Mouse (Mus musculus): ENCODE data around the gene Lsamp. TPM values are rescaled to one million over a fixed set of nuclear protein-coding genes. Genes with fewer than 3 reads are reported as not detected.

Gene Lsamp
- polyA plus RNA-seq, 1 experiment from 2014 or later = 31.1 TPM

- Histone ChIP-seq H3K4me3 (no peak overlapping the region), H3K27me3 (no peaks in the 10 kb centered on the region), H3K9me3 (replicated peaks) (no peaks in the 10 kb centered on the region), H3K4me2 (replicated peaks) (no peak overlapping the region), H3K36me3 (no peaks in the 10 kb centered on the region), H3K27ac (no peak overlapping the region), H3K4me1 (no peaks in the 10 kb centered on the region), H3K9ac (no peak overlapping the region)
- ATAC-seq (ENCODE audit: low FRiP score) = no peak
- WGBS = 74% methylated on average over 2 of the region's 2 CpGs
These were observed 1483.2 kb downstream of the Lsamp start for GRCm38 (mm10) chr16:41467391-41467790.

GRCm38 (mm10) chr16:41478694-41479093, 1494.5 kb downstream of the Lsamp start:
- Histone ChIP-seq H3K9me3 (replicated peaks) (no peaks in the 10 kb centered on the region), H3K27ac (no peak overlapping the region), H3K4me2 (replicated peaks) (no peak overlapping the region), H3K4me3 (no peak overlapping the region), H3K27me3 (no peaks in the 10 kb centered on the region), H3K9ac (no peak overlapping the region), H3K4me1 (no peaks in the 10 kb centered on the region), H3K36me3 (no peaks in the 10 kb centered on the region)
- 83% methylated on average over 5 of the region's 5 CpGs for WGBS
- no peak for ATAC-seq (ENCODE audit: low FRiP score)

GRCm38 (mm10) chr16:41481832-41482231, 1497.7 kb downstream of the Lsamp start:
- WGBS = 89% methylated on average over 1 of the region's 1 CpGs
- Histone ChIP-seq H3K27me3 (no peaks in the 10 kb centered on the region), H3K36me3 (no peaks in the 10 kb centered on the region), H3K27ac (no peak overlapping the region), H3K4me3 (no peak overlapping the region), H3K9me3 (replicated peaks) (no peaks in the 10 kb centered on the region), H3K9ac (no peak overlapping the region), H3K4me2 (replicated peaks) (no peak overlapping the region), H3K4me1 (no peaks in the 10 kb centered on the region)
- no peak for ATAC-seq (ENCODE audit: low FRiP score)

GRCm38 (mm10) chr16:41510915-41511552, 1526.9 kb downstream of the Lsamp start:
- Histone ChIP-seq H3K4me2 (replicated peaks) (no peak overlapping the region), H3K9ac (no peak overlapping the region), H3K9me3 (replicated peaks) (no peaks in the 10 kb centered on the region), H3K4me3 (no peak overlapping the region), H3K27me3 (no peaks in the 10 kb centered on the region), H3K27ac (no peak overlapping the region), H3K4me1 (no peaks in the 10 kb centered on the region), H3K36me3 (no peaks in the 10 kb centered on the region)
- 62% methylated on average over 6 of the region's 6 CpGs for WGBS
- ATAC-seq (ENCODE audit: low FRiP score) = no peak; the same call in 1 of the 2 replicates

GRCm38 (mm10) chr16:41521566-41521965, 1537.4 kb downstream of the Lsamp start:
- no peaks in the 10 kb centered on the region for H3K36me3 ChIP-seq
- no peak overlapping the region for H3K9ac ChIP-seq
- H3K4me3 ChIP-seq = no peak overlapping the region
- H3K27me3 ChIP-seq = no peaks in the 10 kb centered on the region
- ATAC-seq (ENCODE audit: low FRiP score) = no peak; the same call in 1 of the 2 replicates
- no peaks in the 10 kb centered on the region for H3K9me3 ChIP-seq (replicated peaks)
- whole genome bisulfite sequencing = 46% methylated on average over 4 of the region's 4 CpGs
- peaks cover 2% of the 10 kb centered on the region; the same call in 1 of the 2 replicates for H3K4me1 ChIP-seq
- H3K27ac ChIP-seq = no peak overlapping the region
- H3K4me2 ChIP-seq (replicated peaks) = no peak overlapping the region

GRCm38 (mm10) chr16:41524266-41524665, 1540.1 kb downstream of the Lsamp start:
- Histone ChIP-seq H3K4me3 (no peak overlapping the region), H3K36me3 (no peaks in the 10 kb centered on the region), H3K27ac (no peak overlapping the region), H3K9me3 (replicated peaks) (no peaks in the 10 kb centered on the region), H3K27me3 (no peaks in the 10 kb centered on the region), H3K9ac (no peak overlapping the region), H3K4me1 (peaks cover 2% of the 10 kb centered on the region; the same call in 1 of the 2 replicates), H3K4me2 (replicated peaks) (no peak overlapping the region)
- WGBS = 72% methylated on average over 10 of the region's 10 CpGs
- no peak for ATAC-seq (ENCODE audit: low FRiP score)

GRCm38 (mm10) chr16:41532661-41533551, 1548.7 kb downstream of the Lsamp start:
- Histone ChIP-seq H3K36me3 (no peaks in the 10 kb centered on the region), H3K27me3 (no peaks in the 10 kb centered on the region), H3K4me2 (replicated peaks) (peak overlapping the region; percentile 93), H3K9me3 (replicated peaks) (no peaks in the 10 kb centered on the region), H3K9ac (peak overlapping the region; percentile 71), H3K4me1 (peaks cover 15% of the 10 kb centered on the region), H3K27ac (peak overlapping the region; percentile 87), H3K4me3 (peak overlapping the region; percentile 66)
- under 1% methylated on average over 38 of the region's 38 CpGs for WGBS
- ATAC-seq (ENCODE audit: low FRiP score) = peak; percentile 96

GRCm38 (mm10) chr16:41533686-41534085, 1549.5 kb downstream of the Lsamp start:
- H3K36me3 ChIP-seq = no peaks in the 10 kb centered on the region
- peak overlapping the region; percentile 71 for H3K9ac ChIP-seq
- no peaks in the 10 kb centered on the region for H3K27me3 ChIP-seq
- no peaks in the 10 kb centered on the region for H3K9me3 ChIP-seq (replicated peaks)
- peak overlapping the region; percentile 87; the same call in 1 of the 2 replicates for H3K27ac ChIP-seq
- ATAC-seq (ENCODE audit: low FRiP score) = no peak
- peak overlapping the region; percentile 66 for H3K4me3 ChIP-seq
- peak overlapping the region; percentile 93 for H3K4me2 ChIP-seq (replicated peaks)
- WGBS = under 1% methylated on average over 6 of the region's 6 CpGs
- peaks cover 15% of the 10 kb centered on the region for H3K4me1 ChIP-seq

GRCm38 (mm10) chr16:41535806-41536205, 1551.6 kb downstream of the Lsamp start:
- Histone ChIP-seq H3K4me3 (no peak overlapping the region), H3K27ac (no peak overlapping the region), H3K4me1 (peaks cover 15% of the 10 kb centered on the region), H3K9me3 (replicated peaks) (no peaks in the 10 kb centered on the region), H3K9ac (no peak overlapping the region), H3K36me3 (no peaks in the 10 kb centered on the region), H3K27me3 (no peaks in the 10 kb centered on the region), H3K4me2 (replicated peaks) (0 out of 2 replicates have a peak overlapping the region, but pooled peaks have one; percentile 11)
- 75% methylated on average over 1 of the region's 1 CpGs for WGBS
- ATAC-seq (ENCODE audit: low FRiP score) = no peak

GRCm38 (mm10) chr16:41542641-41543040, 1558.5 kb downstream of the Lsamp start:
- Histone ChIP-seq H3K36me3 (no peaks in the 10 kb centered on the region), H3K9ac (no peak overlapping the region), H3K4me3 (no peak overlapping the region), H3K4me1 (no peaks in the 10 kb centered on the region), H3K27me3 (no peaks in the 10 kb centered on the region), H3K4me2 (replicated peaks) (no peak overlapping the region), H3K27ac (no peak overlapping the region), H3K9me3 (replicated peaks) (no peaks in the 10 kb centered on the region)
- 51% methylated on average over 2 of the region's 2 CpGs for WGBS
- ATAC-seq (ENCODE audit: low FRiP score) = no peak

- Histone ChIP-seq H3K4me2 (replicated peaks) (no peak overlapping the region), H3K27me3 (no peaks in the 10 kb centered on the region), H3K27ac (peak overlapping the region; percentile 73; the same call in 1 of the 2 replicates), H3K4me1 (peaks cover 12% of the 10 kb centered on the region), H3K36me3 (no peaks in the 10 kb centered on the region), H3K9ac (no peak overlapping the region), H3K4me3 (no peak overlapping the region), H3K9me3 (replicated peaks) (no peaks in the 10 kb centered on the region)
- WGBS = 79% methylated on average over 3 of the region's 3 CpGs
- ATAC-seq (ENCODE audit: low FRiP score) = no peak
These were observed 1567.0 kb downstream of the Lsamp start for GRCm38 (mm10) chr16:41551164-41551563.

GRCm38 (mm10) chr16:41551851-41552262, 1567.7 kb downstream of the Lsamp start:
- Histone ChIP-seq H3K27me3 (no peaks in the 10 kb centered on the region), H3K9ac (no peak overlapping the region), H3K4me2 (replicated peaks) (0 out of 2 replicates have a peak overlapping the region, but pooled peaks have one; percentile 6), H3K9me3 (replicated peaks) (no peaks in the 10 kb centered on the region), H3K27ac (peak overlapping the region; percentile 73), H3K4me1 (peaks cover 12% of the 10 kb centered on the region), H3K36me3 (no peaks in the 10 kb centered on the region), H3K4me3 (no peak overlapping the region)
- ATAC-seq (ENCODE audit: low FRiP score) = peak; percentile 94
- WGBS = 6% methylated on average over 3 of the region's 3 CpGs
